Mouse (Mus musculus): ENCODE results near the gene Oscp1.
"Not testable (repeated sequence)": the region's sequence is repeated elsewhere in the genome, so short reads cannot be mapped to it uniquely, and the experiment has no call there.

Oscp1 gene

DNA sequence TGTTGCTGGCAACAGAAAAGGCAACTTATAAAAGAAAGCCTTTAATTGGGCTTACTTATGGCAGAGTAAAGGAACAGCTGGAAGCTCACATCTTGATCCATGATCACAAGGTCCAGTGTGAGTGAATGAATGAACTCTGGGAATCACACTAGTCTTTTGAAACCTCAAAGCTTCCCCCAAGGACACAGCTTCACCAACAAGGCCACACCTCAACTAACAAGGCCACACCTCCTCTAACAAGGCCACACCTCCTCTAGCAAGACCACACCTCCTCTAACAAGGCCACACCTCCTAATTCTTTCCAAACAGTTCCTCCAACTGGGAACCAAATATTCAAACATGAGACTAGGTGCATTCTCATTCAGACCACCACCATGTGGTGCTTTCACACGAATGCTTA lies 23.2 kb downstream of the Oscp1 start:
- intact Hi-C loops (cut with DNase I) = no loop called here

GRCm38 (mm10) chr4:126083021-126083420 lies 24.7 kb downstream of the Oscp1 start:
- intact Hi-C loops (cut with DNase I) = no loop called here

GRCm38 (mm10) chr4:126084382-126084781 lies 26.0 kb downstream of the Oscp1 start:
- intact Hi-C loops (cut with DNase I) = no loop called here

DNA sequence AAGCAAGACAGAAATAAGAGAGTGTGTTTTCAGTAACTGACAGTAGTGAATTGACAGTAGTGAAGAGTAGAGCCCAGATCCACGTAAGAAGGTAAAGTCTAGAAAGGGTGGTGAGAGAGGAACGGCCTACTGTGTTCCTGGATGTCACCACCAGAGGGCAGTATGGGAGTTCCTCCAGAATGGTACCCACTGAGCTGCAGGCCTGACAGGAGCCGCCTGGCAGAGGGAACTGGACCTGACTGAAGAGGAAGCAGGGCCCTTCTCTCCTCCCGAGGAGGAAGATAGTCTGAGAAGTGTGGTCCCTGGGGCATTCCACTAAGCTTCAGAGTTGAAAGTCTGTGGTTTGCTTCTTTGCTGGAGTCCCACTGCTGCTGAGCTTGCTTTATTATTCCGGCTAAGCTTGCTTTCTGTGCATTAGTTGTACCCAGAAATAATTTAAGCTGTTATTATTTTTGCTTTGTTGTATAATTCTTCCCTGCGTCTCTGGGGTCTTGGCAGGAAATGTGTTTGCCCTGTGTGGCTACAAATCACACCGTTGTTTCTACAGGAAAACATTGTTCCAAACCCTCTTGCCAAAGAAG lies 27.7 kb downstream of the Oscp1 start:
- intact Hi-C loops (cut with DNase I) = loop anchor here (2.0 to 5.0 kb wide), 3 partner anchors 29 to 176 kb away; partner anchors contain the start of gene Trappc3

- intact Hi-C loops (cut with DNase I) = no loop called here
Observed at GRCm38 (mm10) chr4:126090101-126090847, 31.9 kb downstream of the Oscp1 start.

DNA sequence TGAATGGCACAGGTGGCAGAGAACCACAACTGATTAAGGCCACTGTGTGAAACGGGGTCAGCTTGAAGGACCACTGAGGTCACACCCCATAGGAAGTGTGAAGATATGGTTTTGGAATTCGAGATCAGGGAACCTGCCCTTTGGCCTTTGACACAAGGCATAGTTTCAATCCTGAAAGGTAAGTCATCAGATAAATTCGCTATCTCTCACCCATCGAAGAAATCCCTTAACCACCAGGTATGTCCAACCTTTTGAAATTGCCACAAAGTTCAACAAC lies 32.4 kb downstream of the Oscp1 start:
- intact Hi-C loops (cut with DNase I) = no loop called here

DNA sequence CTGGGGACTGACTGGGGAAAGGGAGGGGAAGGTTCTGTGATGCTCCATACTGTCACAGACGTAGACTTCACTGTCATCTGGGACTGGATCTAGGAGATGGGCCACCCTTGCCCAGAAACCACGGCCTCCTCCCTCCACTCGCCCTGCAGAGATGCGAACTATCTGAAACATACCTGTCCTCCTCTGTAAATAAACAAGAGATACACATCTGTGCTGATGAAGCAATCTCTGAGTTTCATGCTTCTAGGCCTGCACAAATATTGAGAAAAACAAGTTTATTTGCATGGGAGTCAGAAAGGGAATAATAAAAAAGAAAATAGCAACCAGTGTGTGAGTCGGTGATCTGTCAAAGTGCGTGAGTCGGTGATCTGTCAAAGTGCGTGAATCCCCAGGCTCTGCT lies 33.5 kb downstream of the Oscp1 start:
- intact Hi-C loops (cut with DNase I) = loop anchor here (2.0 kb wide), 1 partner anchor 19 kb away; no protein-coding TSS in a partner anchor

DNA sequence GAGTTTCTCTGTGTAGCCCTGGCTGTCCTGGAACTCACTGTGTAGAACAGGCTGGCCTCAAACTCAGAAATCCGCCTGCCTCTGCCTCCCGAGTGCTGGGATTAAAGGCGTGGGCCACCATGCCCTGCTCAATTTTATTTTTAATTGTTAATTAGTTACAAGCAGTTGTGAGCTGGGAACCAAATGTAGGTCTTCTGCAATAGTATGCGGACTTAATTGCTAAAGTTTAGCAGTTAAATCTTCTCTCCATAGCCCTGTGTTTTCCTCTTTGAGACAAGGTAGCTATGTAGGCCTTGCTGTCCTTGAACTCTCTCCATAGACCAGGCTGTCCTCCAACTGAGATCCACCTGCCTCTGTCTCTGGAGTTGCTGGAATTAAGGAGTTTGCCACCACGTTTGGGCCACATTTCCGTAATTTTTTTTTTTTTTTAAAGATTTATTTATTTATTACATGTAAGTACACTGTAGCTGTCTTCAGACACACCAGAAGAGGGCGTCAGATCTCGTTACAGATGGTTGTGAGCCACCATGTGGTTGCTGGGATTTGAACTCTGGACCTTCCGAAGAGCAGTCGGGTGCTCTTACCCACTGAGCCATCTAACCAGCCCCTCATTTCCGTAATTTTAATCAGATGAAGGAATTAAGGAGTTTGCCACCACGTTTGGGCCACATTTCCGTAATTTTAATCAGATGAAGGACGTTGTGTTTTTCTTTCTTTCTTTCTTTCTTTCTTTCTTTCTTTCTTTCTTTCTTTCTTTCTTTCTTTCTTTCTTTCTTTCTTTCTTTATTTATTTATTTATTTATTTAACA lies 37.5 kb downstream of the Oscp1 start:
- intact Hi-C loops (cut with DNase I) = not testable (repeated sequence)

DNA sequence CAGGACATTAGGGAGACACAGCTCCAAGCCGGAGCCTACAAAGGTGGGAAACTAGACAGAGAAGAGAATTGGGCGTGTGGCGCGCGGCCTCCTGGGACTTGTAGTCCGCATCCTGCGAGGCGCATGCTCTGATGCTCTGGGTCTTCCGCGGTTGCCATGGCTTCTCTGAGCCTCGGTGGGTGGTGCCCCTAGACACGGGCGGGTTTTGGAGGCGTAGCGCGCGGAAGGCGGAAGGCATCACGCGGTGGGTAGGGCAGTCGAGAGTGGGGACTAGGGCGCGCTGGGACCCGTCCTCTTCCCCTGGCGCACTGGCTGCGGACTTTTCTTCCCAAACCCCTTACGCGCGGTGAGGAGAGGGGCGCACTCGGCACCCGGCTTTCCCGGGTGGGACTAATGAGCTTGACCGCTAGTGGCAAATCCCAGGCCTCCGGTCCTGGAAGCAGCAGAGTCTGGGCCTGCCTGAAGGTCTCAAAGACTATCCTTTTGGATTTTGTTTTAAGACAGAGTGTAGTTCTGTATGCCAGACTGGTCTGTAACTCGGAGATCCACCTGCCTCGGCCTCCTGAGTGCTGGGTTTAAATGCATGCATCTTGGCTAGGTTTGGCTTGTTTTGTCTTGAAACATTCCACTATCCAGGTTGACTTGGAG lies 38.2 kb downstream of the Oscp1 start, which contains the start of gene Lsm10:
Gene Lsm10 (plus strand): TSS at position 160 of the 648 bp plus-strand sequence.
- intact Hi-C loops (cut with DNase I) = no loop called here

DNA sequence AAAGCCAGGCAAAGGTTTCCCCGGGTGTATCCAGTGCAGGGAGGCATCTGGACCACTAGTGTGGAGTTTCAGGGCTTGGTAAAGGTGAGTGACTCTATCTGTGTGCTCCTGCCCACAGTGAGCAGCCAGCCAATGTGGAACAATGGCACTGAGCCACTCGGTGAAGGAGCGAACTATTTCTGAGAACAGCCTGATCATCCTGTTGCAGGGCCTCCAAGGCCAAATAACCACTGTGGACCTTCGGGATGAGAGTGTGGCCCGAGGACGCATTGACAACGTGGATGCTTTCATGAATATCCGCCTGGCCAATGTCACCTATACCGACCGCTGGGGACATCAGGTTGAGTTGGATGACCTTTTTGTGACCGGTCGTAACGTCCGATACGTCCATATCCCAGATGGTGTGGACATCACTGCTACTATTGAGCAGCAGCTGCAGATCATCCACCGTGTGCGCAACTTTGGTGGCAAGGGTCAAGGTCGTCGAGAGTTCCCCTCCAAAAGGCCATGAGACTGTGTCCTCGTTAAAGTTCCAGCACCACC lies 39.4 kb downstream of the Oscp1 start:
- intact Hi-C loops (cut with DNase I) = no loop called here

DNA sequence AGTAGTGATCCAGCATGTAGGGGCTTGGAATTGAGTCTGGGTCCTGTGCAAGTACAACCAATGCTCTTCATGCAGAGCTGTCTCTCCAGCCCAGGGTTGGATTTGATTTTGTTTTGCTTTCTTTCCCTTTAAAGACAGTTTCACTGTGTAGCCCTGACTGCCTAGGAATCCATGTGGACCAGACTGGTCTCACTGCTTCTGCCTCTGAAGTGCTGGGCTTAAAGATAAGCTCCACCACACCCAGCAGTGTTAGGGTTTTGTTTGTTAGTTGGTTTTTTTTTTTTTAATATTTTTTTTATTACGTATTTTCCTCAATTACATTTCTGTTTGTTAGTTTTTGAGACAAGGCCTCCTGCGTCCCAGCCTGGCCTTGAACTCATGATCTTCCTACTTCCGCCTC lies 41.0 kb downstream of the Oscp1 start:
- intact Hi-C loops (cut with DNase I) = no loop called here

DNA sequence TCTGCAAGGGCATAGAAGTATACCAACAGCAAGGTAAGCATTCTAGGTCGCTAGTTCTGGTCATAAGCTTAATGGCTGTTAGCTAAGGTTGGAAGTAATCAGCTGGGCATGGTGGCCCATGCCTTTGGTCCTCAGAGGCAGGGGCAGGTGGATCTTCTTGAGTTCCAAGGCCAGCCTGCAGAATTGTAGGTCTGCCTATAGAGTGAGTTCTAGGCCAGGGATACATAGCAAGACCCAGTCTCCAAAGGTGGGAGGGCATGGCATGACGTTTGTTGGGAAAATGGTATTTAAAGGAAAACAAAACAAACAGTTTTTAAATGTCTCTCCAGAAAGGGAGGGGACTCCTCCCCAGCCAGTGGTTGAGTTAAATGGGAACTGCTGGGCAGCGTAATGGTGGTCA lies 42.4 kb downstream of the Oscp1 start:
- intact Hi-C loops (cut with DNase I) = no loop called here

DNA sequence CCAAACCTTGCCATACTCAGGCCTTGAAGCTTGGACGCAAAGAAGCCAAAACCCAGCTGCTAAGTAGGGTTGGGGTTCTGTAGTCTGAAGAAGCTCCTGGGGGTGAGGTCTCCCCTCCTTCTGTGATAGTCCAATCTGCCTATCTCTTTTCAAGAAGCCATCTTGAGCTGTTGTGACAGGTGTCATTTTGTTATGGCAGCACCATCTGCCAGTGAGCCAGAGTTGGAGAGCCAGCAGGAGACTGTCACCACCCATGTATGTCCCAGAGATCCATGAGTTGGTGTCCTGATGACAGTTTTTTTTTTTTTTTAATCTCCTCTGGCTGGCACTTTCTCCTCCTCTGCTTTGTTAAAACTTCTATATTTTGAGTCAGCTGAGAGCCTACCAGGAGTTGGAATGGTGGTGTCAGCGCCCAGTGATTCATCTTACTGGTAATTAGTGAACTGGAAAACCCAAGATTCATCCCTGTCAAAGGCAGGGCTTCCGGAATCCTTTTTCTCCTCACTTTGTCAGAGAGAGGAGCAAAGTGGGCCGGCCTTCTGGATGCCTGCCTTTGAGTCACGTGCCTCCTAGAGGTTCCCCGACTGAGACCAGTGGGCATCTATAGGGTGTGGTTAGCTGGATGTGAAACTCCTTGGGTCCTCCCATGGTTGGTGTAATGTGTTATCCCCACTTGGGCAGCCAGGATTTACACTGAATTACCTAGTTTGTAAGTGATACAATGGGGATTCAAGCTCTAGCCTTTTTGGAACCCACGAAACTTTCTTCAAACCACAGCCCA lies 43.9 kb downstream of the Oscp1 start:
- intact Hi-C loops (cut with DNase I) = no loop called here

DNA sequence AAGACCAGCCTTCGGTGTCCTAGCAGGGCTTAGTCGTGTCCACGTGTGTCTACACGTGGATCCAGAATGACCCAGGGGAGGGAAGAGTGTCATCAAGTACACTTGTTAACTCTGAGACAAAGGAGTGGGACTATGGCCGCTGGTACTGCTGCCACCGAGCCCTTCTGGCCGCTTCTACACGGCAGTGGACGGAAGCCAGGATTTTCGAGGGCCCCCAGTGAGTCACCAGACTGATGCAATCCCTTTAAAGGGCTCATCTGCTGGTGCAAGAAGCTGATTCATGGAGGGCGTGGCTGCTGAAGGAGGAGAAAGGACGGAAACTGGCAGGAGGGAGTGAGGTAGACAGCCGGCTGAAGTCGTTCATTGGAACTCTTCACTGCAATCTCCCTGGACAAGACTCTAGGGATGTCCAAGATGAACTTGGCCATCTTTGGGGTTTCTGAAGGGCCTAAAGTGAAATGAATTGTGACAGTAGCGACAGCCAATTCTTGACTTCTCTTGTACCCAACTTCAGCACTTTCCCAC lies 44.8 kb downstream of the Oscp1 start:
- intact Hi-C loops (cut with DNase I) = no loop called here

DNA sequence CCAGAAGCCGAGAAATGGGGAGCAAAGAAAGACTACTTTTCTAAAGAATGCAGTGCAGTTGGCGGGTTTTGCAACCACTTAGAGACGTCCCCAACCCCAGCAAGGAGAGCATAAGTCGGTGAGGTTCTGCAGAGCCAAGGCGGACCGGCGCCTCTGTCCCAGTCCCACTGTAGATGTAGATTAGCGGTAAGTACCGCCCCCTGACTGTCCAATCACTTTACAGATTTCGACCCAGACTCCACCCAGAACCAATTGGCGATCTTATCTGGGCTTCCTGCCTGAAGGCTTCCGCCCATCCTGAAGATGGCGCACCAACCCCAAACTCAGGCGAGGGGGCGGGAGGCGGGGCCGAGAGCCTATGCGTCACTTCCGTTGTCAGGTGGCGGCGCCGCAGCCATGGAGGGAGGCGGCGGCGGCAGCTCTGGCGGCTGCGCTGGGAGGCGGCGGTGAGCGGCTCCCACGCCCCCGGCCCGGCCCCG lies 45.3 kb downstream of the Oscp1 start, which contains the start of gene Stk40:
Gene Stk40 (plus strand): TSS at position 368 of the 479 bp plus-strand sequence.
- intact Hi-C loops (cut with DNase I) = no loop called here

- intact Hi-C loops (cut with DNase I) = no loop called here
Observed at GRCm38 (mm10) chr4:126104261-126105075, 46.1 kb downstream of the Oscp1 start.

- intact Hi-C loops (cut with DNase I) = no loop called here
Observed at GRCm38 (mm10) chr4:126105131-126105783, 46.9 kb downstream of the Oscp1 start.

DNA sequence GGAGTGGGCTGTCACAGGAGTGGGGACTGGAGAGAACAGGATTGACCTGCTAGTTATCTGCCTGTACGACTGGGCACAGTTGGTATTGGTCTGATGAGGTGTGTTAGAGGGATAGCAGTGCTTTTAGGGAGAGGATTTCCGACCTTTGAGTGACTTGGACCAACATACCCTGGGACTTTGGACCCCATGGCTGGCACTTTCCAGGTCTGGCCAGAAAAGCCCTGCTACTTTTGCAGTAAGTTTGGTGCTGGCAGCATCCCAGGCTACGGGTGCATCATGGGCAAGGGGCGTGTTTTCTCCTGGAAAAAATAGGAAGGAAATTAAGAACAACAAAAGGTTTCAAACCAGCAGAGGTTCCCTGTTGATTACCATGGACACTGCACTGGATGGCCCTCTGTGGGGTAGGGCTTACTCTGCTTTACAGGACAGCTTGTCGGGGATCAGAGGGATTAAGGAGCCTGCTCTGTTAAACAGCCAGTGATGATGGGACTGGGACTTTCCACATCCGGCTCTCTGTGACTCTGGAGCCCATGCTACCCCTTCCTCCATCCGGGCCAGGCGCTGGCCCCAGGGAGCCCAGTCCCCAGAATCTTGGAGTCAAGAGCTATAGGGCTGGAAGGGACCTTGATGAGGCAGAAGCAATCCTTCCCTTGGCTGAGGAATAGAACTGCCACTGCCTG lies 49.8 kb downstream of the Oscp1 start:
- intact Hi-C loops (cut with DNase I) = no loop called here
